Mouse (Mus musculus) thymus, adult 2 months (tissue): ENCODE results near the gene Rrnad1. TPM values are rescaled to one million over a fixed set of nuclear protein-coding genes. Genes with fewer than 3 reads are reported as not detected.
"Not testable (repeated sequence)": the region's sequence is repeated elsewhere in the genome, so short reads cannot be mapped to it uniquely, and the experiment has no call there.

Source experiments
- DNase-seq: peaks from one replicate; pipeline ENCODE4 v3.0.0; 2021
- H3K27ac ChIP-seq: fragments of 200-500 bp; 2 replicates; pipeline ENCODE4 v1.5.1; 2012; ENCODE audit warnings: low read length, control low read depth; ENCODE audit not compliant: control insufficient read depth, insufficient read depth
- H3K27me3 ChIP-seq: fragments of 200-500 bp; 2 replicates; pipeline ENCODE4 v1.6.1; 2012; ENCODE audit warnings: mild to moderate bottlenecking, low read length, moderate library complexity, mixed read lengths; ENCODE audit not compliant: control insufficient read depth, insufficient read depth
- H3K36me3 ChIP-seq: fragments of 200-500 bp; 2 replicates; pipeline ENCODE4 v1.6.1; 2012; ENCODE audit warnings: mild to moderate bottlenecking, low read length, moderate library complexity; ENCODE audit not compliant: control insufficient read depth, insufficient read depth
- H3K4me1 ChIP-seq: fragments of 200-500 bp; replicated peaks from 2 replicates; pipeline ENCODE4 v1.6.1; 2012; ENCODE audit warnings: low read length; ENCODE audit not compliant: control insufficient read depth, insufficient read depth
- H3K4me3 ChIP-seq: fragments of 200-500 bp; 2 replicates; pipeline ENCODE4 v1.5.1; 2012; ENCODE audit warnings: mild to moderate bottlenecking, low read length, control low read depth, moderate library complexity; ENCODE audit not compliant: control insufficient read depth, insufficient read depth
- CTCF ChIP-seq: fragments of 200-500 bp; IDR thresholded peaks from 2 replicates; pipeline ENCODE4 v1.5.1; 2012; ENCODE audit warnings: mild to moderate bottlenecking, control low read depth, low read length, moderate library complexity, borderline replicate concordance; ENCODE audit not compliant: control insufficient read depth, poor library complexity, insufficient read depth; ENCODE audit errors: extremely low read depth
- POLR2A ChIP-seq: fragments of 200-500 bp; IDR thresholded peaks from 2 replicates; pipeline ENCODE4 v1.6.1; 2012; ENCODE audit warnings: mild to moderate bottlenecking, low read length, control low read depth, moderate library complexity; ENCODE audit not compliant: control insufficient read depth, poor library complexity, insufficient read depth; ENCODE audit errors: extremely low read depth
- WGBS: fragments of 180-500 bp; shearing (Covaris S2); methylation state at CpG from one replicate; pipeline ENCODE4 v1.1.7; 2018; 5-methylcytosine and 5-hydroxymethylcytosine counted together
- polyA plus RNA-seq: library from polyadenylated mRNA; depleted of rRNA; stranded (reverse); fragments of >200 nt; gene quantifications from 2 replicates; pipeline ENCODE4 v1.2.3, GENCODE M21; 2012

Gene Rrnad1
- polyA plus RNA-seq, 1 experiment, result 75.4 TPM

- no peak for DNase-seq
- no peaks in the 10 kb centered on the region for H3K27me3 ChIP-seq
- H3K27ac ChIP-seq, result 0 out of 2 replicates have a peak overlapping the region, but pooled peaks have one; percentile 2
- H3K4me3 ChIP-seq, result no peak overlapping the region
- H3K4me1 ChIP-seq, result peaks cover 31% of the 10 kb centered on the region
- peaks cover 7% of the 10 kb centered on the region; the same call in 1 of the 2 replicates for H3K36me3 ChIP-seq
- TF ChIP-seq POLR2A, result no peak
- TF ChIP-seq CTCF, result no peak
- WGBS, result 68% methylated on average over 4 of the region's 4 CpGs
These were observed 20.6 kb downstream of the Rrnad1 start for GRCm38 (mm10) chr3:87909874-87910273.

- no peaks in the 10 kb centered on the region for H3K27me3 ChIP-seq
- DNase-seq, result no peak
- WGBS, result 98% methylated on average over 2 of the region's 2 CpGs
- H3K4me3 ChIP-seq, result no peak overlapping the region
- H3K36me3 ChIP-seq, result peaks cover 3% of the 10 kb centered on the region; the same call in 1 of the 2 replicates
- TF ChIP-seq POLR2A, result no peak
- no peak for TF ChIP-seq CTCF
- H3K4me1 ChIP-seq, result peaks cover 31% of the 10 kb centered on the region
- no peak overlapping the region for H3K27ac ChIP-seq
These were observed 21.1 kb downstream of the Rrnad1 start for GRCm38 (mm10) chr3:87909381-87909780.

- H3K4me3 ChIP-seq, result peak overlapping the region; percentile 100
- H3K27me3 ChIP-seq, result no peaks in the 10 kb centered on the region
- no peak for DNase-seq
- H3K27ac ChIP-seq, result peak overlapping the region; percentile 18; the same call in 1 of the 2 replicates
- no peaks in the 10 kb centered on the region for H3K36me3 ChIP-seq
- WGBS, result 7% methylated on average over 1 of the region's 1 CpGs
- H3K4me1 ChIP-seq, result peaks cover 31% of the 10 kb centered on the region
- no peak for TF ChIP-seq CTCF
- no peak for TF ChIP-seq POLR2A
These were observed 22.6 kb downstream of the Rrnad1 start for GRCm38 (mm10) chr3:87907906-87908305.

GRCm38 (mm10) chr3:87906981-87907857 lies 23.3 kb downstream of the Rrnad1 start:
- Histone ChIP-seq H3K27me3 (no peaks in the 10 kb centered on the region), H3K36me3 (no peaks in the 10 kb centered on the region), H3K4me3 (peak overlapping the region; percentile 100), H3K27ac (peak overlapping the region; percentile 9; the same call in 1 of the 2 replicates), H3K4me1 (peaks cover 31% of the 10 kb centered on the region)
- TF ChIP-seq POLR2A (no peak), CTCF (no peak)
- under 1% methylated on average over 27 of the region's 27 CpGs for WGBS
- no peak for DNase-seq

- Histone ChIP-seq H3K27ac (peak overlapping the region; percentile 40), H3K36me3 (no peaks in the 10 kb centered on the region), H3K27me3 (no peaks in the 10 kb centered on the region), H3K4me3 (peak overlapping the region; percentile 100), H3K4me1 (peaks cover 31% of the 10 kb centered on the region)
- no peak for DNase-seq
- TF ChIP-seq CTCF (no peak), POLR2A (no peak)
- WGBS, result under 1% methylated on average over 45 of the region's 47 CpGs
These were observed 23.9 kb downstream of the Rrnad1 start for GRCm38 (mm10) chr3:87906601-87906980.

GRCm38 (mm10) chr3:87905880-87906485 lies 24.5 kb downstream of the Rrnad1 start, which contains the start of gene Hdgf:
Gene Hdgf (plus strand): TSS chr3:87906321.
- peak; percentile 95 for DNase-seq
- peaks cover 31% of the 10 kb centered on the region for H3K4me1 ChIP-seq
- no peaks in the 10 kb centered on the region for H3K36me3 ChIP-seq
- TF ChIP-seq POLR2A, result peak; percentile 46; the same call in 1 of the 2 replicates
- peak; percentile 71; the same call in 1 of the 2 replicates for TF ChIP-seq CTCF
- under 1% methylated on average over 57 of the region's 57 CpGs for WGBS
- peak within 1 kb of the TSS; percentile 100 for H3K4me3 ChIP-seq
- peak within 1 kb of the TSS; percentile 40 for H3K27ac ChIP-seq
- H3K27me3 ChIP-seq, result no peaks in the 10 kb centered on the region

- peaks cover 16% of the 10 kb centered on the region for H3K4me1 ChIP-seq
- WGBS, result 90% methylated on average over 5 of the region's 5 CpGs
- H3K27me3 ChIP-seq, result no peaks in the 10 kb centered on the region
- no peak overlapping the region for H3K4me3 ChIP-seq
- no peak for DNase-seq
- no peak overlapping the region for H3K27ac ChIP-seq
- TF ChIP-seq CTCF (no peak), POLR2A (no peak)
- no peaks in the 10 kb centered on the region for H3K36me3 ChIP-seq
These were observed 26.7 kb downstream of the Rrnad1 start for GRCm38 (mm10) chr3:87903821-87904220.

- not testable (repeated sequence) for H3K36me3 ChIP-seq, H3K27me3 ChIP-seq, H3K4me3 ChIP-seq, H3K27ac ChIP-seq, H3K4me1 ChIP-seq, DNase-seq
- WGBS, result 80% methylated on average over 6 of the region's 6 CpGs
These were observed 28.6 kb downstream of the Rrnad1 start for GRCm38 (mm10) chr3:87901959-87902358.
